Comparison of ENCODE assay signal across 23 mouse cellular contexts in the genomic region with DNA sequence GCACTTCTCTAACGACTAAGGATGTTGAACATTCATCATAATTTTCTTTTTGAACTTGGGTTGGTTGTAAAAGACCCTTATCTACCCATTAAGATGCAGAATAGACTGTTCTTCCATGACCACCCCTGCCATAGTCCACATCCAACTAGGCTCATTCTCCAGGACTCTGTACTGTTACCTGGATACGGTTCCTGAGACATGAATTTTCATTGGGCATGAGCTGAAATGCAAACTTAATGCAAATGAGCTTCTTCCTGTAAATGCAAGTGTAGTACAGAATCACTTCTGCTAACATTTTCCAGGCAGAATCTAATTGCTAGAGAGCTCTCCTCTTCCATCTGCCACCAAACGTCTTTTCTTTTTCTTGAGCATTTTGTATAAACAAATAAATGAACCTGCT.
A peak's percentile ranks its signal among the peaks of the same experiment; 100 is the strongest.
DNase-seq lines count a peak whose midpoint lies in the region; ATAC-seq and TF ChIP-seq lines count a peak whose summit lies in the region.
"Had no signal": no experiment of that assay in that cellular context is flagged by ENCODE, and none has a peak within 500 bp of the region (broad histone marks: within the 10 kb centered on the region; RNA-seq: fewer than 3 reads in every experiment).

No protein-coding gene starts in this region.

- no peak overlapping the region for H3K4me3 ChIP-seq in hindbrain, embryonic 14.5 days (replicated peaks; ENCODE audit: low read length)
- H3K4me3 ChIP-seq in hindbrain, embryonic 11.5 days (ENCODE audit: low read depth, low read length): no peak overlapping the region
- no peak overlapping the region for H3K4me3 ChIP-seq in midbrain, embryonic 14.5 days (replicated peaks; ENCODE audit: low read depth, low read length)
- no peak overlapping the region for H3K4me3 ChIP-seq in midbrain, embryonic 11.5 days (ENCODE audit: low read depth, low read length)
- no peak overlapping the region for H3K4me3 ChIP-seq in forebrain, postnatal 0 days (ENCODE audit: low read depth, low read length)
- H3K4me3 ChIP-seq: erythroblast, embryonic 14.5 days; liver, embryonic 12.5 days had no signal

- peak; percentile 57; the same call in 1 of the 2 replicates for ATAC-seq in hindbrain, embryonic 14.5 days (ENCODE audit: low FRiP score)
- ATAC-seq in hindbrain, embryonic 11.5 days (ENCODE audit: low FRiP score): no peak
- ATAC-seq in midbrain, embryonic 14.5 days (ENCODE audit: low FRiP score, low TSS enrichment): no peak
- ATAC-seq in midbrain, embryonic 11.5 days (ENCODE audit: low FRiP score): no peak
- peak; percentile 69 for ATAC-seq in forebrain, postnatal 0 days
- ATAC-seq: CD4-positive, CD25-positive, alpha-beta regulatory T cell, adult 4 months; intestine, postnatal 0 days; liver, embryonic 12.5 days; liver, postnatal 0 days had no signal

- no peak overlapping the region for H3K9ac ChIP-seq in hindbrain, embryonic 14.5 days
- H3K9ac ChIP-seq in hindbrain, embryonic 11.5 days (ENCODE audit: low read depth, low read length): no peak overlapping the region
- H3K9ac ChIP-seq in midbrain, embryonic 14.5 days (replicated peaks; ENCODE audit: low read length): no peak overlapping the region
- H3K9ac ChIP-seq in midbrain, embryonic 11.5 days (ENCODE audit: low read length): no peak overlapping the region
- no peak overlapping the region for H3K9ac ChIP-seq in forebrain, postnatal 0 days
- H3K9ac ChIP-seq: liver, embryonic 12.5 days; liver, postnatal 0 days had no signal

- no peak for DNase-seq in hindbrain, embryonic 14.5 days (ENCODE audit: low spot score)
- no peak for DNase-seq in hindbrain, embryonic 11.5 days (ENCODE audit: low spot score)
- peak; percentile 2 for DNase-seq in midbrain, embryonic 14.5 days
- no peak for DNase-seq in midbrain, embryonic 11.5 days (ENCODE audit: low spot score, missing footprints)
- peak; percentile 42 for DNase-seq in brain, embryonic 14.5 days (ENCODE audit: low read depth)
- DNase-seq in forebrain, postnatal 0 days: peak; percentile 27
- DNase-seq in spleen, adult 18-20 months: no peak
- DNase-seq: adrenal gland, postnatal 14 days; cerebellum, adult 2 months; cerebellum, postnatal 14 days; gastrocnemius, postnatal 14 days; kidney, adult 9 months; kidney, postnatal 10 days; layer of hippocampus, postnatal 36 days; left cerebral cortex, postnatal 4 days; liver, postnatal 0 days; lung, postnatal 36 days; right cerebral cortex, adult 18-20 months; thymus, postnatal 4 days had no signal

- TF ChIP-seq POLR2A in brain, embryonic 14.5 days (IDR thresholded peaks at IDR 0.05; ENCODE audit: borderline replicate concordance, extremely low read depth, insufficient read depth, insufficient read length, poor library complexity, severe bottlenecking): no peak

- no peak overlapping the region for H3K27ac ChIP-seq in hindbrain, embryonic 14.5 days
- no peak overlapping the region for H3K27ac ChIP-seq in hindbrain, embryonic 11.5 days (ENCODE audit: low read depth, low read length)
- no peak overlapping the region for H3K27ac ChIP-seq in midbrain, embryonic 14.5 days (replicated peaks; ENCODE audit: low read depth, low read length)
- H3K27ac ChIP-seq in midbrain, embryonic 11.5 days (ENCODE audit: low read depth, low read length): no peak overlapping the region
- H3K27ac ChIP-seq in forebrain, postnatal 0 days (ENCODE audit: low read depth, low read length): no peak overlapping the region
- H3K27ac ChIP-seq: liver, embryonic 12.5 days had no signal

- H3K9me3 ChIP-seq in hindbrain, embryonic 14.5 days (ENCODE audit: control insufficient read depth, low read length): no peaks in the 10 kb centered on the region
- H3K9me3 ChIP-seq in hindbrain, embryonic 11.5 days (ENCODE audit: control insufficient read depth, low read length): no peaks in the 10 kb centered on the region
- no peaks in the 10 kb centered on the region for H3K9me3 ChIP-seq in midbrain, embryonic 14.5 days (ENCODE audit: control insufficient read depth, low read length)
- no peaks in the 10 kb centered on the region for H3K9me3 ChIP-seq in midbrain, embryonic 11.5 days (ENCODE audit: control insufficient read depth, low read length)
- no peaks in the 10 kb centered on the region for H3K9me3 ChIP-seq in forebrain, postnatal 0 days (ENCODE audit: low read length)
- H3K9me3 ChIP-seq: liver, embryonic 12.5 days had no signal

- H3K4me2 ChIP-seq in hindbrain, embryonic 14.5 days (replicated peaks): no peak overlapping the region
- no peak overlapping the region for H3K4me2 ChIP-seq in hindbrain, embryonic 11.5 days (replicated peaks; ENCODE audit: low read depth, low read length)
- no peak overlapping the region for H3K4me2 ChIP-seq in midbrain, embryonic 14.5 days (ENCODE audit: low read length)
- H3K4me2 ChIP-seq in midbrain, embryonic 11.5 days: no peak overlapping the region
- no peak overlapping the region for H3K4me2 ChIP-seq in forebrain, postnatal 0 days (ENCODE audit: low read depth)
- H3K4me2 ChIP-seq: liver, embryonic 12.5 days had no signal

- H3K27me3 ChIP-seq in hindbrain, embryonic 14.5 days (ENCODE audit: control insufficient read depth, insufficient read depth, low read length): no peaks in the 10 kb centered on the region
- H3K27me3 ChIP-seq in hindbrain, embryonic 11.5 days (ENCODE audit: control insufficient read depth, insufficient read depth, low read length): no peaks in the 10 kb centered on the region
- no peaks in the 10 kb centered on the region for H3K27me3 ChIP-seq in midbrain, embryonic 14.5 days (ENCODE audit: control insufficient read depth, insufficient read depth, low read length)
- H3K27me3 ChIP-seq in midbrain, embryonic 11.5 days (ENCODE audit: control insufficient read depth, insufficient read depth, low read length): no peaks in the 10 kb centered on the region
- no peaks in the 10 kb centered on the region for H3K27me3 ChIP-seq in forebrain, postnatal 0 days (ENCODE audit: insufficient read depth, low read length)
- H3K27me3 ChIP-seq: liver, embryonic 12.5 days had no signal

- no peak for TF ChIP-seq CTCF in brain, embryonic 14.5 days (IDR thresholded peaks at IDR 0.05; ENCODE audit: borderline replicate concordance, extremely low read depth, insufficient read depth, insufficient read length)
- TF ChIP-seq CTCF in forebrain, postnatal 0 days (IDR thresholded peaks at IDR 0.05; ENCODE audit: low read depth): no peak

- 60% methylated on average over 3 of the region's 3 CpGs for WGBS in hindbrain, embryonic 14.5 days
- WGBS in hindbrain, embryonic 11.5 days: 83% methylated on average over 3 of the region's 3 CpGs
- WGBS in midbrain, embryonic 14.5 days: 64% methylated on average over 3 of the region's 3 CpGs
- 76% methylated on average over 3 of the region's 3 CpGs for WGBS in midbrain, embryonic 11.5 days
- 33% methylated on average over 3 of the region's 3 CpGs for WGBS in forebrain, postnatal 0 days

- H3K36me3 ChIP-seq in hindbrain, embryonic 14.5 days (replicated peaks; ENCODE audit: control insufficient read depth, insufficient read depth): no peaks in the 10 kb centered on the region
- no peaks in the 10 kb centered on the region for H3K36me3 ChIP-seq in hindbrain, embryonic 11.5 days (ENCODE audit: control insufficient read depth, insufficient read depth, low read length)
- H3K36me3 ChIP-seq in midbrain, embryonic 14.5 days (ENCODE audit: control insufficient read depth, insufficient read depth, low read length): no peaks in the 10 kb centered on the region
- no peaks in the 10 kb centered on the region for H3K36me3 ChIP-seq in midbrain, embryonic 11.5 days (ENCODE audit: control insufficient read depth, insufficient read depth, low read length)
- no peaks in the 10 kb centered on the region for H3K36me3 ChIP-seq in forebrain, postnatal 0 days (ENCODE audit: insufficient read depth)
- H3K36me3 ChIP-seq: liver, embryonic 12.5 days had no signal

- 0 out of 2 replicates have a peak, but pooled peaks cover 3% of the 10 kb centered on the region for H3K4me1 ChIP-seq in hindbrain, embryonic 14.5 days (replicated peaks; ENCODE audit: control insufficient read depth, insufficient read depth, low read length)
- H3K4me1 ChIP-seq in hindbrain, embryonic 11.5 days (replicated peaks; ENCODE audit: control insufficient read depth, insufficient read depth, low read length): no peaks in the 10 kb centered on the region
- no peaks in the 10 kb centered on the region for H3K4me1 ChIP-seq in midbrain, embryonic 14.5 days (ENCODE audit: control insufficient read depth, insufficient read depth, low read length)
- no peaks in the 10 kb centered on the region for H3K4me1 ChIP-seq in midbrain, embryonic 11.5 days (ENCODE audit: control insufficient read depth, insufficient read depth, low read length)
- H3K4me1 ChIP-seq in forebrain, postnatal 0 days (ENCODE audit: insufficient read depth): no peaks in the 10 kb centered on the region
- H3K4me1 ChIP-seq: liver, embryonic 12.5 days had no signal

Comparison
In these comparisons a context has a peak if more than half of its experiments do, and no peak if none do; other contexts are left out.
1. ATAC-seq: peak in hindbrain, embryonic 14.5 days (single experiment) and forebrain, postnatal 0 days (single experiment); none in hindbrain, embryonic 11.5 days (single experiment), midbrain, embryonic 14.5 days (single experiment) and midbrain, embryonic 11.5 days (single experiment).
2. DNase-seq: peak in midbrain, embryonic 14.5 days (single experiment), brain, embryonic 14.5 days (single experiment) and forebrain, postnatal 0 days (single experiment); none in hindbrain, embryonic 14.5 days (single experiment), hindbrain, embryonic 11.5 days (single experiment), midbrain, embryonic 11.5 days (single experiment) and spleen, adult 18-20 months (0 of 2).